Mouse (Mus musculus): Measurements from ENCODE around the gene Anxa7. TPM values are rescaled to one million over a fixed set of nuclear protein-coding genes. Genes with fewer than 3 reads are reported as not detected.
A peak's percentile ranks its signal among the peaks of the same experiment; 100 is the strongest.

The Anxa7 gene
- total and polyA plus RNA-seq, 3 experiments = 33.6 to 107 (median 84.4) TPM

GRCm38 (mm10) chr14:20478385-20478784 is 1.5 kb downstream of the Anxa7 start:
- no peak for ATAC-seq (ENCODE audit: extremely low read depth, insufficient number of reproducible peaks, low FRiP score, poor library complexity, severe bottlenecking)

GRCm38 (mm10) chr14:20477261-20478025 is 2.5 kb downstream of the Anxa7 start:
- Histone ChIP-seq H3K9me3 (replicated peaks) (no peaks in the 10 kb centered on the region), H3K4me3 (ENCODE audit: low read depth, low read length) (no peak overlapping the region), H3K27me3 (ENCODE audit: insufficient read depth, low read length) (no peaks in the 10 kb centered on the region), H3K36me3 (replicated peaks) (peaks cover 41% of the 10 kb centered on the region), H3K4me1 (ENCODE audit: insufficient read depth, low read depth, low read length) (peaks cover 37% of the 10 kb centered on the region)
- DNase-seq (ENCODE audit: low spot score) (no peak), ATAC-seq (ENCODE audit: extremely low read depth, insufficient number of reproducible peaks, low FRiP score, poor library complexity, severe bottlenecking) (no peak)
- no peak for TF ChIP-seq GATA1 (IDR thresholded peaks at IDR 0.05; ENCODE audit: borderline replicate concordance, low read length)
- no peak for TF ChIP-seq GATA2 (IDR thresholded peaks at IDR 0.05; ENCODE audit: borderline replicate concordance, low read depth, low read length)
- TF ChIP-seq POLR2AphosphoS5 (IDR thresholded peaks at IDR 0.05; ENCODE audit: insufficient replicate concordance, low read depth, low read length) = no peak
- no peak for TF ChIP-seq TAL1 (conservative IDR thresholded peaks at IDR 0.05; ENCODE audit: low read depth, low read length)
- no peak for TF ChIP-seq CTCF (IDR thresholded peaks at IDR 0.05; ENCODE audit: low read depth, low read length)

More at GRCm38 (mm10) chr14:20478385-20478784, 1.5 kb downstream of the Anxa7 start:
- peaks cover 37% of the 10 kb centered on the region for H3K36me3 ChIP-seq (replicated peaks)
- no peaks in the 10 kb centered on the region for H3K27me3 ChIP-seq (ENCODE audit: insufficient read depth, low read length)
- no peak for DNase-seq (ENCODE audit: low spot score)
- TF ChIP-seq GATA2 (IDR thresholded peaks at IDR 0.05; ENCODE audit: borderline replicate concordance, low read depth, low read length) (no peak), POLR2AphosphoS5 (IDR thresholded peaks at IDR 0.05; ENCODE audit: insufficient replicate concordance, low read depth, low read length) (no peak), GATA1 (IDR thresholded peaks at IDR 0.05; ENCODE audit: borderline replicate concordance, low read length) (no peak), CTCF (IDR thresholded peaks at IDR 0.05; ENCODE audit: low read depth, low read length) (no peak), TAL1 (conservative IDR thresholded peaks at IDR 0.05; ENCODE audit: low read depth, low read length) (no peak)
- H3K4me1 ChIP-seq (ENCODE audit: insufficient read depth, low read depth, low read length) = peaks cover 37% of the 10 kb centered on the region
- H3K4me3 ChIP-seq (ENCODE audit: low read depth, low read length) = peak overlapping the region; percentile 84; the same call in 1 of the 2 replicates
- no peaks in the 10 kb centered on the region for H3K9me3 ChIP-seq (replicated peaks)

GRCm38 (mm10) chr14:20460216-20460615 is 19.7 kb downstream of the Anxa7 start:
- Histone ChIP-seq H3K27me3 (ENCODE audit: insufficient read depth, low read length) (no peaks in the 10 kb centered on the region), H3K4me3 (ENCODE audit: low read depth, low read length) (no peak overlapping the region), H3K36me3 (replicated peaks) (peaks cover 91% of the 10 kb centered on the region), H3K9me3 (replicated peaks) (no peaks in the 10 kb centered on the region), H3K4me1 (ENCODE audit: insufficient read depth, low read depth, low read length) (no peaks in the 10 kb centered on the region)
- TF ChIP-seq GATA1 (IDR thresholded peaks at IDR 0.05; ENCODE audit: borderline replicate concordance, low read length) (no peak), GATA2 (IDR thresholded peaks at IDR 0.05; ENCODE audit: borderline replicate concordance, low read depth, low read length) (no peak), CTCF (IDR thresholded peaks at IDR 0.05; ENCODE audit: low read depth, low read length) (no peak), POLR2AphosphoS5 (IDR thresholded peaks at IDR 0.05; ENCODE audit: insufficient replicate concordance, low read depth, low read length) (no peak), TAL1 (conservative IDR thresholded peaks at IDR 0.05; ENCODE audit: low read depth, low read length) (no peak)
- no peak for ATAC-seq (ENCODE audit: extremely low read depth, insufficient number of reproducible peaks, low FRiP score, poor library complexity, severe bottlenecking)
- DNase-seq (ENCODE audit: low spot score) = no peak

GRCm38 (mm10) chr14:20458378-20458777 is 21.6 kb downstream of the Anxa7 start:
- H3K9me3 ChIP-seq (replicated peaks) = no peaks in the 10 kb centered on the region
- H3K27me3 ChIP-seq (ENCODE audit: insufficient read depth, low read length) = no peaks in the 10 kb centered on the region
- no peak for TF ChIP-seq GATA1 (IDR thresholded peaks at IDR 0.05; ENCODE audit: borderline replicate concordance, low read length)
- no peak for TF ChIP-seq TAL1 (conservative IDR thresholded peaks at IDR 0.05; ENCODE audit: low read depth, low read length)
- TF ChIP-seq CTCF (IDR thresholded peaks at IDR 0.05; ENCODE audit: low read depth, low read length) = no peak
- TF ChIP-seq GATA2 (IDR thresholded peaks at IDR 0.05; ENCODE audit: borderline replicate concordance, low read depth, low read length) = no peak
- TF ChIP-seq POLR2AphosphoS5 (IDR thresholded peaks at IDR 0.05; ENCODE audit: insufficient replicate concordance, low read depth, low read length) = no peak
- no peaks in the 10 kb centered on the region for H3K4me1 ChIP-seq (ENCODE audit: insufficient read depth, low read depth, low read length)
- H3K4me3 ChIP-seq (ENCODE audit: low read depth, low read length) = no peak overlapping the region
- ATAC-seq (ENCODE audit: extremely low read depth, insufficient number of reproducible peaks, low FRiP score, poor library complexity, severe bottlenecking) (no peak), DNase-seq (ENCODE audit: low spot score) (no peak)
- H3K36me3 ChIP-seq (replicated peaks) = peaks cover 82% of the 10 kb centered on the region

DNA sequence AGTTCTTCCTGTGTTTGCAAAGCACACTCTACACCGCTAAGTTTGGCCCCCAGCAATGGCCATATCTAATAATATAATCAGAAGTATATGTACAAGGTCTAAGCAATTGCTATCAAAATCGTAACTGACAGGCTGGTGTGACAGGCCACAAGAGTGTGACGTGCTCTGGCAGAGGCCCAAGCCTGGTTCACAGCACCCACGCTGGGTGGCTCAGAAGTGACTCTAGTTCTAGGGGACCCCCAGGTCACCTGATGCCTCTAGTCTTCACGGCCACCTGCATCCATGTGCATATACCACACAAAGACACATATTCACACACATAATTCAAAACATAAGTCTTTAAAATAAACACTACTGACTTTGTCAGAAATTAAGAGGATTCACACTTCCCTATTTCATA is 27.0 kb downstream of the Anxa7 start:
- no peaks in the 10 kb centered on the region for H3K9me3 ChIP-seq (replicated peaks)
- H3K4me1 ChIP-seq (ENCODE audit: insufficient read depth, low read depth, low read length) = peaks cover 17% of the 10 kb centered on the region
- peaks cover 29% of the 10 kb centered on the region for H3K36me3 ChIP-seq (replicated peaks)
- no peak for ATAC-seq (ENCODE audit: extremely low read depth, insufficient number of reproducible peaks, low FRiP score, poor library complexity, severe bottlenecking)
- 0 out of 2 replicates have a peak, but pooled peaks cover 4% of the 10 kb centered on the region for H3K27me3 ChIP-seq (ENCODE audit: insufficient read depth, low read length)
- no peak for DNase-seq (ENCODE audit: low spot score)
- H3K4me3 ChIP-seq (ENCODE audit: low read depth, low read length) = no peak overlapping the region
- no peak for TF ChIP-seq CTCF (IDR thresholded peaks at IDR 0.05; ENCODE audit: low read depth, low read length)
- no peak for TF ChIP-seq GATA1 (IDR thresholded peaks at IDR 0.05; ENCODE audit: borderline replicate concordance, low read length)
- TF ChIP-seq POLR2AphosphoS5 (IDR thresholded peaks at IDR 0.05; ENCODE audit: insufficient replicate concordance, low read depth, low read length) = no peak
- TF ChIP-seq GATA2 (IDR thresholded peaks at IDR 0.05; ENCODE audit: borderline replicate concordance, low read depth, low read length) = no peak
- TF ChIP-seq TAL1 (conservative IDR thresholded peaks at IDR 0.05; ENCODE audit: low read depth, low read length) = no peak

DNA sequence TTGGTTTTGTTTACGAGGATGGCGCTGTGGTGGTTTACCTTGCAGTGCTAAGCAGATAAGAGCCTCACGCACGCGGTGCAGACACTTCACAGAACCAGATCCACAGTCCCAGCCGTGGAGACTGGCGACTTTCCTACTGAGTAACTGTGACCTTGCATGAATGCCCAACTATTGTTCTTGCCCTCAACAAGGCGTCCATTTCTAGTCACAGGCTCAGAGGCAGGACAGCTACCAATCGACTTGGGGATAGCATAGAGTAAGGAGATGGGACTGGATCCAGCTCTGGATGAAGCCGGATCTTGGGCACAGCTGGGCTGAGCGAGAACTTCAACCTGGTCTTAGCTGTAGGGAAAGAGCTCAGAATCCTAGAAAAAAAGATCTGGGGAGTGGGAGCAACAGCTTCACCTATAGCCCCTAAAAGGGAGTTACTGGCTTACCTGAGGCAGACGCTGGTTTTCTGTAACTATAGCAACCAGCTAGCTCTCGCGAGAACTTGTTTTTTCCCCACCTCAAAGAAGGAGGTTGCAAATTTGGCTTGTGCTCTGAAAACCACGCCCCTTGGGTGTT is 28.1 kb downstream of the Anxa7 start, which contains the start of gene Cfap70:
TSS of gene Cfap70 (minus strand) at position 462 of the 567 bp plus-strand sequence.
- 0 out of 2 replicates have a peak, but pooled peaks cover 4% of the 10 kb centered on the region for H3K27me3 ChIP-seq (ENCODE audit: insufficient read depth, low read length)
- peaks cover 24% of the 10 kb centered on the region for H3K36me3 ChIP-seq (replicated peaks)
- peak; percentile 44 for DNase-seq (ENCODE audit: low spot score)
- no peaks in the 10 kb centered on the region for H3K9me3 ChIP-seq (replicated peaks)
- peaks cover 19% of the 10 kb centered on the region for H3K4me1 ChIP-seq (ENCODE audit: insufficient read depth, low read depth, low read length)
- H3K4me3 ChIP-seq (ENCODE audit: low read depth, low read length) = peak within 1 kb of the TSS; percentile 66
- no peak for TF ChIP-seq CTCF (IDR thresholded peaks at IDR 0.05; ENCODE audit: low read depth, low read length)
- no peak for TF ChIP-seq TAL1 (conservative IDR thresholded peaks at IDR 0.05; ENCODE audit: low read depth, low read length)
- TF ChIP-seq GATA1 (IDR thresholded peaks at IDR 0.05; ENCODE audit: borderline replicate concordance, low read length) = no peak
- TF ChIP-seq POLR2AphosphoS5 (IDR thresholded peaks at IDR 0.05; ENCODE audit: insufficient replicate concordance, low read depth, low read length) = no peak
- no peak for TF ChIP-seq GATA2 (IDR thresholded peaks at IDR 0.05; ENCODE audit: borderline replicate concordance, low read depth, low read length)
- ATAC-seq (ENCODE audit: extremely low read depth, insufficient number of reproducible peaks, low FRiP score, poor library complexity, severe bottlenecking) = no peak

Data from G1E (cell line).